Mouse (Mus musculus): Measurements from ENCODE around the gene Gm21983. TPM values are rescaled to one million over a fixed set of nuclear protein-coding genes. Genes with fewer than 3 reads are reported as not detected.

Gene Gm21983
- polyA plus RNA-seq (2012; rRNA removed): not detected in 2 replicates

- Histone ChIP-seq H3K4me3 (ENCODE audit: control insufficient read depth, low read depth, low read length) (no peak within 1 kb of the TSS), H3K27me3 (ENCODE audit: control insufficient read depth, insufficient read depth, low read length) (no peaks in the 10 kb centered on the region), H3K27ac (ENCODE audit: control insufficient read depth, insufficient read depth, low read depth, low read length) (no peak within 1 kb of the TSS), H3K36me3 (ENCODE audit: control insufficient read depth, insufficient read depth, low read length) (no peaks in the 10 kb centered on the region), H3K4me1 (ENCODE audit: control insufficient read depth, insufficient read depth, low read length) (peaks cover 10% of the 10 kb centered on the region)
- TF ChIP-seq CTCF (IDR thresholded peaks at IDR 0.05; ENCODE audit: control insufficient read depth, insufficient read depth, insufficient replicate concordance, low read depth, low read length) (no peak), POLR2A (IDR thresholded peaks at IDR 0.05; ENCODE audit: control insufficient read depth, low read depth, low read length) (no peak)
Observed at GRCm38 (mm10) chr7:27180837-27181695, at the start of gene Gm21983, which contains the start of gene Mia. TSS of gene Gm21983 (minus strand) at chr7:27181086. TSS of gene Mia (minus strand) at chr7:27181157.

GRCm38 (mm10) chr7:27228865-27229264, 48.0 kb upstream of the Gm21983 start:
- peak overlapping the region; percentile 58 for H3K27ac ChIP-seq (ENCODE audit: control insufficient read depth, insufficient read depth, low read depth, low read length)
- peak overlapping the region; percentile 79 for H3K4me3 ChIP-seq (ENCODE audit: control insufficient read depth, low read depth, low read length)
- TF ChIP-seq POLR2A (IDR thresholded peaks at IDR 0.05; ENCODE audit: control insufficient read depth, low read depth, low read length): no peak
- no peak for TF ChIP-seq CTCF (IDR thresholded peaks at IDR 0.05; ENCODE audit: control insufficient read depth, insufficient read depth, insufficient replicate concordance, low read depth, low read length)
- no peaks in the 10 kb centered on the region for H3K36me3 ChIP-seq (ENCODE audit: control insufficient read depth, insufficient read depth, low read length)
- no peaks in the 10 kb centered on the region for H3K27me3 ChIP-seq (ENCODE audit: control insufficient read depth, insufficient read depth, low read length)
- peaks cover 28% of the 10 kb centered on the region for H3K4me1 ChIP-seq (ENCODE audit: control insufficient read depth, insufficient read depth, low read length)

- peak; percentile 95 for TF ChIP-seq POLR2A (IDR thresholded peaks at IDR 0.05; ENCODE audit: control insufficient read depth, low read depth, low read length)
- no peak for TF ChIP-seq CTCF (IDR thresholded peaks at IDR 0.05; ENCODE audit: control insufficient read depth, insufficient read depth, insufficient replicate concordance, low read depth, low read length)
- Histone ChIP-seq H3K36me3 (ENCODE audit: control insufficient read depth, insufficient read depth, low read length) (no peaks in the 10 kb centered on the region), H3K4me3 (ENCODE audit: control insufficient read depth, low read depth, low read length) (peak within 1 kb of the TSS; percentile 79), H3K4me1 (ENCODE audit: control insufficient read depth, insufficient read depth, low read length) (peaks cover 23% of the 10 kb centered on the region), H3K27me3 (ENCODE audit: control insufficient read depth, insufficient read depth, low read length) (no peaks in the 10 kb centered on the region), H3K27ac (ENCODE audit: control insufficient read depth, insufficient read depth, low read depth, low read length) (peak within 1 kb of the TSS; percentile 58)
Observed at GRCm38 (mm10) chr7:27228281-27228821, 47.5 kb upstream of the Gm21983 start, which contains the start of gene Itpkc. TSS of gene Itpkc (minus strand) at chr7:27228661.

- H3K36me3 ChIP-seq (ENCODE audit: control insufficient read depth, insufficient read depth, low read length): no peaks in the 10 kb centered on the region
- peak overlapping the region; percentile 58 for H3K27ac ChIP-seq (ENCODE audit: control insufficient read depth, insufficient read depth, low read depth, low read length)
- peak overlapping the region; percentile 79 for H3K4me3 ChIP-seq (ENCODE audit: control insufficient read depth, low read depth, low read length)
- peaks cover 19% of the 10 kb centered on the region for H3K4me1 ChIP-seq (ENCODE audit: control insufficient read depth, insufficient read depth, low read length)
- H3K27me3 ChIP-seq (ENCODE audit: control insufficient read depth, insufficient read depth, low read length): no peaks in the 10 kb centered on the region
- TF ChIP-seq POLR2A (IDR thresholded peaks at IDR 0.05; ENCODE audit: control insufficient read depth, low read depth, low read length) (no peak), CTCF (IDR thresholded peaks at IDR 0.05; ENCODE audit: control insufficient read depth, insufficient read depth, insufficient replicate concordance, low read depth, low read length) (no peak)
Observed at GRCm38 (mm10) chr7:27227676-27228075, 46.8 kb upstream of the Gm21983 start.

- H3K4me1 ChIP-seq (ENCODE audit: control insufficient read depth, insufficient read depth, low read length): peaks cover 16% of the 10 kb centered on the region
- TF ChIP-seq POLR2A (IDR thresholded peaks at IDR 0.05; ENCODE audit: control insufficient read depth, low read depth, low read length): no peak
- no peak for TF ChIP-seq CTCF (IDR thresholded peaks at IDR 0.05; ENCODE audit: control insufficient read depth, insufficient read depth, insufficient replicate concordance, low read depth, low read length)
- no peaks in the 10 kb centered on the region for H3K27me3 ChIP-seq (ENCODE audit: control insufficient read depth, insufficient read depth, low read length)
- H3K36me3 ChIP-seq (ENCODE audit: control insufficient read depth, insufficient read depth, low read length): no peaks in the 10 kb centered on the region
- peak overlapping the region; percentile 79 for H3K4me3 ChIP-seq (ENCODE audit: control insufficient read depth, low read depth, low read length)
- H3K27ac ChIP-seq (ENCODE audit: control insufficient read depth, insufficient read depth, low read depth, low read length): no peak overlapping the region
Observed at GRCm38 (mm10) chr7:27227276-27227675, 46.4 kb upstream of the Gm21983 start.

- Histone ChIP-seq H3K27ac (ENCODE audit: control insufficient read depth, insufficient read depth, low read depth, low read length) (no peak overlapping the region), H3K27me3 (ENCODE audit: control insufficient read depth, insufficient read depth, low read length) (no peaks in the 10 kb centered on the region), H3K4me3 (ENCODE audit: control insufficient read depth, low read depth, low read length) (no peak overlapping the region), H3K36me3 (ENCODE audit: control insufficient read depth, insufficient read depth, low read length) (no peaks in the 10 kb centered on the region), H3K4me1 (ENCODE audit: control insufficient read depth, insufficient read depth, low read length) (peaks cover 16% of the 10 kb centered on the region)
- TF ChIP-seq CTCF (IDR thresholded peaks at IDR 0.05; ENCODE audit: control insufficient read depth, insufficient read depth, insufficient replicate concordance, low read depth, low read length) (no peak), POLR2A (IDR thresholded peaks at IDR 0.05; ENCODE audit: control insufficient read depth, low read depth, low read length) (no peak)
Observed at GRCm38 (mm10) chr7:27224877-27225575, 44.1 kb upstream of the Gm21983 start.

- H3K27me3 ChIP-seq (ENCODE audit: control insufficient read depth, insufficient read depth, low read length): no peaks in the 10 kb centered on the region
- no peaks in the 10 kb centered on the region; the same call in 1 of the 2 replicates for H3K36me3 ChIP-seq (ENCODE audit: control insufficient read depth, insufficient read depth, low read length)
- TF ChIP-seq CTCF (IDR thresholded peaks at IDR 0.05; ENCODE audit: control insufficient read depth, insufficient read depth, insufficient replicate concordance, low read depth, low read length) (no peak), POLR2A (IDR thresholded peaks at IDR 0.05; ENCODE audit: control insufficient read depth, low read depth, low read length) (no peak)
- no peak overlapping the region for H3K27ac ChIP-seq (ENCODE audit: control insufficient read depth, insufficient read depth, low read depth, low read length)
- no peak overlapping the region for H3K4me3 ChIP-seq (ENCODE audit: control insufficient read depth, low read depth, low read length)
- peaks cover 9% of the 10 kb centered on the region for H3K4me1 ChIP-seq (ENCODE audit: control insufficient read depth, insufficient read depth, low read length)
Observed at GRCm38 (mm10) chr7:27222538-27222937, 41.7 kb upstream of the Gm21983 start.

Data from testis, adult 2 months (tissue).